Mouse (Mus musculus): Measurements from ENCODE around the gene Adat1. TPM values are rescaled to one million over a fixed set of nuclear protein-coding genes. Genes with fewer than 3 reads are reported as not detected.
A peak's percentile ranks its signal among the peaks of the same experiment; 100 is the strongest.

Gene Adat1
- total and polyA plus RNA-seq, 3 experiments, result 8.3 to 9.3 TPM; not detected in 1

- no peak overlapping the region for H3K4me3 ChIP-seq (ENCODE audit: control insufficient read depth in 1 of 2, insufficient read depth in 1 of 2, low read depth in 2 of 2, low read length in 2 of 2)
- no peaks in the 10 kb centered on the region for H3K9me3 ChIP-seq (replicated peaks; ENCODE audit: insufficient read depth, low read length)
- peaks cover 2 to 4% of the 10 kb centered on the region in 2 experiments for H3K36me3 ChIP-seq (ENCODE audit: control insufficient read depth in 1 of 2, insufficient read depth in 2 of 2, low read length in 2 of 2)
- no peak for DNase-seq (ENCODE audit: low read depth, low spot score)
- H3K27ac ChIP-seq (ENCODE audit: control insufficient read depth, low read depth, low read length), result no peak overlapping the region
- H3K27me3 ChIP-seq (ENCODE audit: control insufficient read depth in 1 of 2, insufficient read depth in 2 of 2, low read length in 2 of 2), result no peaks in the 10 kb centered on the region
- H3K4me1 ChIP-seq (ENCODE audit: control insufficient read depth in 1 of 2, insufficient read depth in 2 of 2, low read length in 2 of 2), result peaks cover 2 to 12% of the 10 kb centered on the region in 2 experiments; a peak in 2 of 4 replicates
- TF ChIP-seq NRF1 (IDR thresholded peaks at IDR 0.05; ENCODE audit: insufficient read depth, low read depth, low read length, poor library complexity, severe bottlenecking) (no peak), TCF12 (IDR thresholded peaks at IDR 0.05; ENCODE audit: low read depth, low read length) (no peak)
- H3K79me2 ChIP-seq (ENCODE audit: control insufficient read depth, insufficient read depth, low read length, poor library complexity), result peaks cover 5% of the 10 kb centered on the region; the same call in 1 of the 2 replicates
- H3K9ac ChIP-seq (ENCODE audit: control insufficient read depth, low read depth, low read length, poor library complexity, severe bottlenecking), result no peak overlapping the region
Observed at GRCm38 (mm10) chr8:111943544-111943943, 48.6 kb downstream of the Adat1 start.

GRCm38 (mm10) chr8:111941101-111941454 lies 51.0 kb downstream of the Adat1 start:
- peak overlapping the region; percentile 72 for H3K9ac ChIP-seq (ENCODE audit: control insufficient read depth, low read depth, low read length, poor library complexity, severe bottlenecking)

GRCm38 (mm10) chr8:111940171-111941100 lies 51.7 kb downstream of the Adat1 start, which contains the start of gene Gabarapl2:
Gene Gabarapl2, plus strand, starts transcription at chr8:111940703.
- peaks cover 4 to 18% of the 10 kb centered on the region in 2 experiments for H3K4me1 ChIP-seq (ENCODE audit: control insufficient read depth in 1 of 2, insufficient read depth in 2 of 2, low read length in 2 of 2)
- peaks cover 5% of the 10 kb centered on the region; the same call in 1 of the 2 replicates for H3K79me2 ChIP-seq (ENCODE audit: control insufficient read depth, insufficient read depth, low read length, poor library complexity)
- peak within 1 kb of the TSS; percentile 21; the same call in 1 of the 2 replicates for H3K27ac ChIP-seq (ENCODE audit: control insufficient read depth, low read depth, low read length)
- peaks cover 0 to 12% of the 10 kb centered on the region in 2 experiments; a peak in 3 of 4 replicates for H3K36me3 ChIP-seq (ENCODE audit: control insufficient read depth in 1 of 2, insufficient read depth in 2 of 2, low read length in 2 of 2)
- no peaks in the 10 kb centered on the region for H3K27me3 ChIP-seq (ENCODE audit: control insufficient read depth in 1 of 2, insufficient read depth in 2 of 2, low read length in 2 of 2)
- H3K9ac ChIP-seq (ENCODE audit: control insufficient read depth, low read depth, low read length, poor library complexity, severe bottlenecking), result peak within 1 kb of the TSS; percentile 72
- peak within 1 kb of the TSS; percentile 75 to 93 for H3K4me3 ChIP-seq (ENCODE audit: control insufficient read depth in 1 of 2, insufficient read depth in 1 of 2, low read depth in 2 of 2, low read length in 2 of 2)
- TF ChIP-seq SIN3A (IDR thresholded peaks at IDR 0.05; ENCODE audit: low read length) (peak; percentile 23), ELF1 (IDR thresholded peaks at IDR 0.05; ENCODE audit: low read depth, low read length) (peak; percentile 61), CHD2 (IDR thresholded peaks at IDR 0.05; ENCODE audit: low read length) (no peak), POLR2A (IDR thresholded peaks at IDR 0.05; ENCODE audit: control insufficient read depth in 1 of 2, insufficient read depth in 1 of 2, low read depth in 1 of 2, low read length in 2 of 2, poor library complexity in 1 of 2) (peak; percentile 13 to 39; a peak in 1 of 4 replicates), HCFC1 (IDR thresholded peaks at IDR 0.05; ENCODE audit: low read depth, low read length) (peak; percentile 77), E2F4 (IDR thresholded peaks at IDR 0.05; ENCODE audit: borderline replicate concordance, low read depth, low read length) (0 out of 2 replicates have a peak, but pooled peaks have one; percentile 51), RCOR1 (IDR thresholded peaks at IDR 0.05; ENCODE audit: low read depth, low read length) (0 out of 2 replicates have a peak, but pooled peaks have one; percentile 21), USF2 (IDR thresholded peaks at IDR 0.05; ENCODE audit: borderline replicate concordance in 1 of 2, insufficient read depth in 1 of 2, low read depth in 1 of 2, low read length in 2 of 2) (no peak), KAT2A (conservative IDR thresholded peaks at IDR 0.05; ENCODE audit: low read depth, low read length) (no peak), EP300 (IDR thresholded peaks at IDR 0.05; ENCODE audit: low read depth in 1 of 2, low read length in 2 of 2) (0 out of 4 replicates have a peak, but pooled peaks of 1 of the 2 experiments have one; percentile 11), NELFE (IDR thresholded peaks at IDR 0.05; ENCODE audit: low read depth, low read length) (peak; percentile 46; the same call in 1 of the 2 replicates)
- no peaks in the 10 kb centered on the region for H3K9me3 ChIP-seq (replicated peaks; ENCODE audit: insufficient read depth, low read length)
- peak; percentile 96 for DNase-seq (ENCODE audit: low read depth, low spot score)

More at GRCm38 (mm10) chr8:111941101-111941454, 51.0 kb downstream of the Adat1 start:
- peaks cover 4 to 18% of the 10 kb centered on the region in 2 experiments for H3K4me1 ChIP-seq (ENCODE audit: control insufficient read depth in 1 of 2, insufficient read depth in 2 of 2, low read length in 2 of 2)
- no peaks in the 10 kb centered on the region for H3K27me3 ChIP-seq (ENCODE audit: control insufficient read depth in 1 of 2, insufficient read depth in 2 of 2, low read length in 2 of 2)
- peaks cover 5% of the 10 kb centered on the region; the same call in 1 of the 2 replicates for H3K79me2 ChIP-seq (ENCODE audit: control insufficient read depth, insufficient read depth, low read length, poor library complexity)
- no peak for TF ChIP-seq POLR2AphosphoS5 (IDR thresholded peaks at IDR 0.05; ENCODE audit: borderline replicate concordance, low read depth, low read length)
- no peak for TF ChIP-seq TAL1 (IDR thresholded peaks at IDR 0.05; ENCODE audit: low read length)
- no peak for TF ChIP-seq MAFK (IDR thresholded peaks at IDR 0.05; ENCODE audit: borderline replicate concordance, low read depth, low read length)
- no peak for TF ChIP-seq USF2 (IDR thresholded peaks at IDR 0.05; ENCODE audit: borderline replicate concordance in 1 of 2, insufficient read depth in 1 of 2, low read depth in 1 of 2, low read length in 2 of 2)
- TF ChIP-seq GABPA (IDR thresholded peaks at IDR 0.05; ENCODE audit: low read depth, low read length), result no peak
- TF ChIP-seq MAX (IDR thresholded peaks at IDR 0.05; ENCODE audit: low read length), result no peak
- peak; percentile 94 for TF ChIP-seq SIN3A (IDR thresholded peaks at IDR 0.05; ENCODE audit: low read length)
- TF ChIP-seq MXI1 (IDR thresholded peaks at IDR 0.05; ENCODE audit: low read depth, low read length), result peak; percentile 73; the same call in 1 of the 2 replicates
- no peak for TF ChIP-seq CTCF (IDR thresholded peaks at IDR 0.05 in 2 of 3, conservative IDR thresholded peaks at IDR 0.05 in 1 of 3; ENCODE audit: control insufficient read depth in 1 of 3, insufficient read depth in 1 of 3, low read depth in 2 of 3, low read length in 3 of 3, poor library complexity in 1 of 3, severe bottlenecking in 1 of 3)
- no peak for TF ChIP-seq POLR2A (IDR thresholded peaks at IDR 0.05; ENCODE audit: control insufficient read depth in 1 of 2, insufficient read depth in 1 of 2, low read depth in 1 of 2, low read length in 2 of 2, poor library complexity in 1 of 2)
- TF ChIP-seq E2F4 (IDR thresholded peaks at IDR 0.05; ENCODE audit: borderline replicate concordance, low read depth, low read length), result no peak
- H3K4me3 ChIP-seq (ENCODE audit: control insufficient read depth in 1 of 2, insufficient read depth in 1 of 2, low read depth in 2 of 2, low read length in 2 of 2), result peak overlapping the region; percentile 75 to 93
- DNase-seq (ENCODE audit: low read depth, low spot score), result peak; percentile 83
- peaks cover 0 to 12% of the 10 kb centered on the region in 2 experiments; a peak in 3 of 4 replicates for H3K36me3 ChIP-seq (ENCODE audit: control insufficient read depth in 1 of 2, insufficient read depth in 2 of 2, low read length in 2 of 2)
- H3K9me3 ChIP-seq (replicated peaks; ENCODE audit: insufficient read depth, low read length), result no peaks in the 10 kb centered on the region
- H3K27ac ChIP-seq (ENCODE audit: control insufficient read depth, low read depth, low read length), result no peak overlapping the region
